Mouse (Mus musculus) small intestine, adult 2 months (tissue): ENCODE results near the gene Sik1.

ENCODE experiments used
- CTCF ChIP-seq: fragments of 200-500 bp; IDR thresholded peaks from 2 replicates; pipeline ENCODE4 v1.5.1; 2012; ENCODE audit warnings: low read depth, mild to moderate bottlenecking, control low read depth, inconsistent platforms, low read length, moderate library complexity, mixed read lengths; ENCODE audit not compliant: insufficient replicate concordance, insufficient read length; ENCODE audit errors: extremely low read depth
- POLR2A ChIP-seq: fragments of 200-500 bp; IDR thresholded peaks from 2 replicates; pipeline ENCODE4 v1.6.1; 2012; ENCODE audit warnings: low read depth, mild to moderate bottlenecking, control low read depth, inconsistent platforms, low read length, moderate library complexity

GRCm38 (mm10) chr17:31867061-31867460 lies 11.5 kb upstream of the Sik1 start:
- TF ChIP-seq POLR2A = no peak
- no peak for TF ChIP-seq CTCF
